Mouse (Mus musculus): ENCODE data around the gene Fate1. TPM values are rescaled to one million over a fixed set of nuclear protein-coding genes. Genes with fewer than 3 reads are reported as not detected.

Gene Fate1
- polyA plus RNA-seq, 1 experiment from 2014 or later = not detected

- Histone ChIP-seq H3K4me1 (ENCODE audit: control insufficient read depth, insufficient read depth, low read length) (no peaks in the 10 kb centered on the region), H3K4me2 (ENCODE audit: low read depth, low read length) (no peak overlapping the region), H3K27me3 (replicated peaks; ENCODE audit: control insufficient read depth, insufficient read depth, low read length) (no peaks in the 10 kb centered on the region), H3K4me3 (ENCODE audit: low read length) (no peak overlapping the region), H3K9me3 (ENCODE audit: control insufficient read depth, low read length) (no peaks in the 10 kb centered on the region), H3K27ac (ENCODE audit: low read length) (no peak overlapping the region), H3K9ac (ENCODE audit: low read depth, low read length) (no peak overlapping the region), H3K36me3 (ENCODE audit: control insufficient read depth, insufficient read depth, low read length) (no peaks in the 10 kb centered on the region)
- ATAC-seq = no peak
- WGBS = 58% methylated on average over 3 of the region's 3 CpGs
Observed at GRCm38 (mm10) chrX:71980443-71980842, 7.7 kb downstream of the Fate1 start.

GRCm38 (mm10) chrX:71981322-71981721, 8.5 kb downstream of the Fate1 start:
- no peaks in the 10 kb centered on the region for H3K27me3 ChIP-seq (replicated peaks; ENCODE audit: control insufficient read depth, insufficient read depth, low read length)
- H3K4me2 ChIP-seq (ENCODE audit: low read depth, low read length) = no peak overlapping the region
- no peak overlapping the region for H3K4me3 ChIP-seq (ENCODE audit: low read length)
- H3K27ac ChIP-seq (ENCODE audit: low read length) = no peak overlapping the region
- WGBS = 58% methylated on average over 2 of the region's 2 CpGs
- no peak for ATAC-seq
- no peak overlapping the region for H3K9ac ChIP-seq (ENCODE audit: low read depth, low read length)
- H3K36me3 ChIP-seq (ENCODE audit: control insufficient read depth, insufficient read depth, low read length) = no peaks in the 10 kb centered on the region
- no peaks in the 10 kb centered on the region for H3K9me3 ChIP-seq (ENCODE audit: control insufficient read depth, low read length)
- H3K4me1 ChIP-seq (ENCODE audit: control insufficient read depth, insufficient read depth, low read length) = no peaks in the 10 kb centered on the region

- WGBS = 59% methylated on average over 2 of the region's 2 CpGs
- ATAC-seq = no peak
- Histone ChIP-seq H3K36me3 (ENCODE audit: control insufficient read depth, insufficient read depth, low read length) (no peaks in the 10 kb centered on the region), H3K9me3 (ENCODE audit: control insufficient read depth, low read length) (no peaks in the 10 kb centered on the region), H3K27me3 (replicated peaks; ENCODE audit: control insufficient read depth, insufficient read depth, low read length) (no peaks in the 10 kb centered on the region), H3K9ac (ENCODE audit: low read depth, low read length) (no peak overlapping the region), H3K4me2 (ENCODE audit: low read depth, low read length) (no peak overlapping the region), H3K4me1 (ENCODE audit: control insufficient read depth, insufficient read depth, low read length) (no peaks in the 10 kb centered on the region), H3K4me3 (ENCODE audit: low read length) (no peak overlapping the region), H3K27ac (ENCODE audit: low read length) (no peak overlapping the region)
Observed at GRCm38 (mm10) chrX:71983205-71983604, 10.4 kb downstream of the Fate1 start.

- H3K36me3 ChIP-seq (ENCODE audit: control insufficient read depth, insufficient read depth, low read length) = no peaks in the 10 kb centered on the region
- no peaks in the 10 kb centered on the region for H3K9me3 ChIP-seq (ENCODE audit: control insufficient read depth, low read length)
- H3K27ac ChIP-seq (ENCODE audit: low read length) = no peak overlapping the region
- no peaks in the 10 kb centered on the region for H3K27me3 ChIP-seq (replicated peaks; ENCODE audit: control insufficient read depth, insufficient read depth, low read length)
- WGBS = 75% methylated on average over 1 of the region's 1 CpGs
- no peak overlapping the region for H3K4me2 ChIP-seq (ENCODE audit: low read depth, low read length)
- no peak overlapping the region for H3K9ac ChIP-seq (ENCODE audit: low read depth, low read length)
- no peaks in the 10 kb centered on the region for H3K4me1 ChIP-seq (ENCODE audit: control insufficient read depth, insufficient read depth, low read length)
- no peak for ATAC-seq
- H3K4me3 ChIP-seq (ENCODE audit: low read length) = no peak overlapping the region
Observed at GRCm38 (mm10) chrX:71983775-71984174, 11.0 kb downstream of the Fate1 start.

- no peak for ATAC-seq
- Histone ChIP-seq H3K4me3 (ENCODE audit: low read length) (no peak within 1 kb of the TSS), H3K9ac (ENCODE audit: low read depth, low read length) (no peak within 1 kb of the TSS)
Observed at GRCm38 (mm10) chrX:71991549-71991948, 18.8 kb downstream of the Fate1 start, which contains the start of gene Cnga2. Cnga2 (plus strand) TSS chrX:71991849.

GRCm38 (mm10) chrX:71995972-71996371, 23.2 kb downstream of the Fate1 start:
- Histone ChIP-seq H3K4me3 (ENCODE audit: low read length) (no peak overlapping the region), H3K27ac (ENCODE audit: low read length) (no peak overlapping the region), H3K36me3 (ENCODE audit: control insufficient read depth, insufficient read depth, low read length) (no peaks in the 10 kb centered on the region), H3K4me1 (ENCODE audit: control insufficient read depth, insufficient read depth, low read length) (no peaks in the 10 kb centered on the region), H3K9me3 (ENCODE audit: control insufficient read depth, low read length) (no peaks in the 10 kb centered on the region), H3K27me3 (replicated peaks; ENCODE audit: control insufficient read depth, insufficient read depth, low read length) (no peaks in the 10 kb centered on the region), H3K9ac (ENCODE audit: low read depth, low read length) (no peak overlapping the region), H3K4me2 (ENCODE audit: low read depth, low read length) (no peak overlapping the region)
- 51% methylated on average over 1 of the region's 1 CpGs for WGBS
- ATAC-seq = no peak

More at GRCm38 (mm10) chrX:71991549-71991948, 18.8 kb downstream of the Fate1 start, which contains the start of gene Cnga2:
- Histone ChIP-seq H3K9me3 (ENCODE audit: control insufficient read depth, low read length) (no peaks in the 10 kb centered on the region), H3K27ac (ENCODE audit: low read length) (no peak within 1 kb of the TSS), H3K4me1 (ENCODE audit: control insufficient read depth, insufficient read depth, low read length) (no peaks in the 10 kb centered on the region), H3K4me2 (ENCODE audit: low read depth, low read length) (no peak within 1 kb of the TSS), H3K36me3 (ENCODE audit: control insufficient read depth, insufficient read depth, low read length) (no peaks in the 10 kb centered on the region), H3K27me3 (replicated peaks; ENCODE audit: control insufficient read depth, insufficient read depth, low read length) (no peaks in the 10 kb centered on the region)
- WGBS = 83% methylated on average over 3 of the region's 3 CpGs

GRCm38 (mm10) chrX:72009930-72010329, 37.1 kb downstream of the Fate1 start:
- no peak overlapping the region for H3K27ac ChIP-seq (ENCODE audit: low read length)
- H3K4me1 ChIP-seq (ENCODE audit: control insufficient read depth, insufficient read depth, low read length) = no peaks in the 10 kb centered on the region
- H3K9me3 ChIP-seq (ENCODE audit: control insufficient read depth, low read length) = no peaks in the 10 kb centered on the region
- no peaks in the 10 kb centered on the region for H3K36me3 ChIP-seq (ENCODE audit: control insufficient read depth, insufficient read depth, low read length)
- no peaks in the 10 kb centered on the region for H3K27me3 ChIP-seq (replicated peaks; ENCODE audit: control insufficient read depth, insufficient read depth, low read length)
- no peak overlapping the region for H3K4me2 ChIP-seq (ENCODE audit: low read depth, low read length)
- H3K4me3 ChIP-seq (ENCODE audit: low read length) = no peak overlapping the region
- ATAC-seq = no peak
- H3K9ac ChIP-seq (ENCODE audit: low read depth, low read length) = no peak overlapping the region

- Histone ChIP-seq H3K4me3 (ENCODE audit: low read length) (no peak overlapping the region), H3K9me3 (ENCODE audit: control insufficient read depth, low read length) (no peaks in the 10 kb centered on the region), H3K27ac (ENCODE audit: low read length) (no peak overlapping the region), H3K9ac (ENCODE audit: low read depth, low read length) (no peak overlapping the region), H3K4me1 (ENCODE audit: control insufficient read depth, insufficient read depth, low read length) (no peaks in the 10 kb centered on the region), H3K27me3 (replicated peaks; ENCODE audit: control insufficient read depth, insufficient read depth, low read length) (no peaks in the 10 kb centered on the region), H3K4me2 (ENCODE audit: low read depth, low read length) (no peak overlapping the region), H3K36me3 (ENCODE audit: control insufficient read depth, insufficient read depth, low read length) (no peaks in the 10 kb centered on the region)
- WGBS = 48% methylated on average over 9 of the region's 9 CpGs
- peak; percentile 38; the same call in 1 of the 2 replicates for ATAC-seq
Observed at GRCm38 (mm10) chrX:72012236-72012635, 39.5 kb downstream of the Fate1 start.

- Histone ChIP-seq H3K27ac (ENCODE audit: low read length) (no peak overlapping the region), H3K9ac (ENCODE audit: low read depth, low read length) (no peak overlapping the region), H3K4me3 (ENCODE audit: low read length) (no peak overlapping the region), H3K27me3 (replicated peaks; ENCODE audit: control insufficient read depth, insufficient read depth, low read length) (no peaks in the 10 kb centered on the region), H3K4me1 (ENCODE audit: control insufficient read depth, insufficient read depth, low read length) (no peaks in the 10 kb centered on the region), H3K36me3 (ENCODE audit: control insufficient read depth, insufficient read depth, low read length) (no peaks in the 10 kb centered on the region), H3K4me2 (ENCODE audit: low read depth, low read length) (no peak overlapping the region), H3K9me3 (ENCODE audit: control insufficient read depth, low read length) (no peaks in the 10 kb centered on the region)
- no peak for ATAC-seq
- 31% methylated on average over 3 of the region's 3 CpGs for WGBS
Observed at GRCm38 (mm10) chrX:72012804-72013203, 40.0 kb downstream of the Fate1 start.

- Histone ChIP-seq H3K9me3 (ENCODE audit: control insufficient read depth, low read length) (no peaks in the 10 kb centered on the region), H3K27me3 (replicated peaks; ENCODE audit: control insufficient read depth, insufficient read depth, low read length) (no peaks in the 10 kb centered on the region), H3K27ac (ENCODE audit: low read length) (no peak overlapping the region), H3K36me3 (ENCODE audit: control insufficient read depth, insufficient read depth, low read length) (no peaks in the 10 kb centered on the region), H3K4me1 (ENCODE audit: control insufficient read depth, insufficient read depth, low read length) (no peaks in the 10 kb centered on the region), H3K9ac (ENCODE audit: low read depth, low read length) (no peak overlapping the region), H3K4me2 (ENCODE audit: low read depth, low read length) (no peak overlapping the region), H3K4me3 (ENCODE audit: low read length) (no peak overlapping the region)
- 74% methylated on average over 1 of the region's 1 CpGs for WGBS
- no peak for ATAC-seq
Observed at GRCm38 (mm10) chrX:72022241-72022640, 49.5 kb downstream of the Fate1 start.

Measured in intestine, embryonic 16.5 days (tissue).